Mouse (Mus musculus) bone marrow, adult 2 months (tissue): ENCODE data around the gene Gna14. TPM values are rescaled to one million over a fixed set of nuclear protein-coding genes. Genes with fewer than 3 reads are reported as not detected.

Experiments used
- H3K27ac ChIP-seq: fragments of 200-500 bp; 2 replicates; pipeline ENCODE4 v1.5.1; 2012; ENCODE audit warnings: low read depth, mild to moderate bottlenecking, control low read depth, inconsistent platforms, low read length; ENCODE audit not compliant: control insufficient read depth, poor library complexity, insufficient read depth
- H3K4me1 ChIP-seq: fragments of 200-500 bp; 2 replicates; pipeline ENCODE4 v1.6.1; 2011; ENCODE audit warnings: low read length; ENCODE audit not compliant: control insufficient read depth, insufficient read depth
- H3K4me3 ChIP-seq: fragments of 200-500 bp; replicated peaks from 2 replicates; pipeline ENCODE3; 2011; ENCODE audit warnings: mild to moderate bottlenecking, low read depth, low read length, control low read depth; ENCODE audit not compliant: control insufficient read depth
- POLR2A ChIP-seq: fragments of 200-500 bp; IDR thresholded peaks from 2 replicates; pipeline ENCODE4 v1.6.1; 2011; ENCODE audit warnings: low read depth, mild to moderate bottlenecking, control low read depth, low read length, borderline replicate concordance; ENCODE audit not compliant: control insufficient read depth
- WGBS: fragments of 180-500 bp; shearing (Covaris S2); methylation state at CpG from one replicate; pipeline ENCODE4 v1.1.7; 2018; 5-methylcytosine and 5-hydroxymethylcytosine counted together
- polyA plus RNA-seq: library from polyadenylated mRNA; stranded (reverse); fragments of >200 nt; gene quantifications from 2 replicates; pipeline ENCODE4 v1.2.4, GENCODE M21; 2011; ENCODE audit warnings: low replicate concordance; ENCODE audit not compliant: missing spikeins, insufficient read depth, insufficient read length

The Gna14 gene
- polyA plus RNA-seq, 1 experiment, result not detected

DNA sequence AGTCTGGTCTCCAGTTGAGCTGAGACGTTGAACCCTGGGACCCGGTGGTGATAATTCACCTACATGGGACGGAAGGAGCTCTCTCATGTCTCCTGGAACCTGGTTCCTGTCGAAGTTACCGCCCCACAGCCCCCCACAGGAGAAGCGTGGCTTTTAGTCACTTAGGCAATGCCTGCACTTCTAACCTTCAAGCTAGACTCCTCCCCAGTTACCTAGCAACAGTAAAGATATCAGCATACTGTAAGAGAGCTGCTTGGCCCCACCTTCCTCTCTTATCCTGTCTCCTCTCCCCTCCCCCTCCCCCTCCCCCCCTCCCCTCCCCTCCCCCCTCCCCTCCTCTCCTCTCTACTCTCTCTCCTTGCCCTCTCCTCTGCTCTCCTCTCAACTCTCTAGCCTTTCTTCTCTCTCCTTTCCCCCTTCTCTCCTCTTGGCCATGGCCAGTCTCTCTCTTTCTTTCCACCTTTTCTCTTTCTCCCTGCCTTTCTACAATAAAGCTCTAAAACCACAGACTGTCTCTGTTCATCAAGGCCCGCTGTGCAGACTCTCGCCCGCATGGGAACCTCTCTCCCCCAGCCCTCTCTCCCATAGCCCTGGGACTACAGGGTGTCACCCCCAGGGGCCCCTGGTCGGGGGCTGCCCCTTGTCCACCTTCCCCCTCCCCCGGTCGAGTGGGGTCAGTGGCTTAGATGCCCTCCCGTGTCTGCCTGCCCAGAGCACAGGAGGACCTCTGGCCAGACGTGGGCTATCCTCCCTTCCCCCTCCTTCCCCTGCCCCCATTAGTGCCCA lies 190.2 kb downstream of the Gna14 start:
- H3K4me3 ChIP-seq, result no peak overlapping the region
- TF ChIP-seq POLR2A, result no peak
- 65% methylated on average over 14 of the region's 14 CpGs for WGBS
- no peak overlapping the region for H3K27ac ChIP-seq
- no peaks in the 10 kb centered on the region for H3K4me1 ChIP-seq
